Mouse (Mus musculus) forebrain, embryonic 14.5 days (tissue): ENCODE measurements at regions not wholly inside any gene's neighbourhood (a gene's known extent, or its start where the extent isn't known, plus 50 kb on each side); places are given as distances from the start of the nearest gene placed in this dataset.

Source experiments
- ATAC-seq: fragments of 200-750 bp; cut with Nextera tagmentation; 2 replicates; pipeline ENCODE4 v1.8.0; 2017; ENCODE audit warnings: mild to moderate bottlenecking, moderate library complexity
- DNase-seq: peaks from one replicate; pipeline ENCODE4 v3.0.0-alpha.2; 2015; ENCODE audit warnings: low spot score
- H3K27ac ChIP-seq: fragments of 300-500 bp; sonication (generic); 2 replicates; pipeline ENCODE4 v1.5.1; 2014; ENCODE audit warnings: low read depth, mild to moderate bottlenecking, control low read depth, low read length, moderate library complexity
- H3K27me3 ChIP-seq: fragments of 300-500 bp; sonication (generic); replicated peaks from 2 replicates; pipeline ENCODE4 v1.6.1; 2014; ENCODE audit warnings: low read length, control low read depth, mixed read lengths; ENCODE audit not compliant: control insufficient read depth, insufficient read depth
- H3K36me3 ChIP-seq: fragments of 300-500 bp; sonication (generic); 2 replicates; pipeline ENCODE4 v1.6.1; 2014; ENCODE audit warnings: low read length, control low read depth; ENCODE audit not compliant: control insufficient read depth, insufficient read depth
- H3K4me1 ChIP-seq: fragments of 300-500 bp; sonication (generic); 2 replicates; pipeline ENCODE4 v1.6.1; 2014; ENCODE audit warnings: antibody characterized with exemption, low read length, control low read depth; ENCODE audit not compliant: control insufficient read depth, insufficient read depth
- H3K4me2 ChIP-seq: fragments of 300-500 bp; sonication (generic); 2 replicates; pipeline ENCODE4 v1.6.1; 2014; ENCODE audit warnings: mild to moderate bottlenecking, control low read depth, low read length
- H3K4me3 ChIP-seq: fragments of 300-500 bp; sonication (generic); 2 replicates; pipeline ENCODE4 v1.5.1; 2014; ENCODE audit warnings: low read depth, low read length, control low read depth
- H3K9ac ChIP-seq: fragments of 300-500 bp; sonication (generic); 2 replicates; pipeline ENCODE4 v1.6.1; 2014; ENCODE audit warnings: mild to moderate bottlenecking, low read length, control low read depth, moderate library complexity
- H3K9me3 ChIP-seq: fragments of 300-500 bp; sonication (generic); replicated peaks from 2 replicates; pipeline ENCODE4 v1.6.1; 2016; ENCODE audit warnings: low read length, control low read depth, mixed read lengths; ENCODE audit not compliant: control insufficient read depth
- WGBS: fragments of 180-500 bp; shearing (Covaris S2); extraction: QIAGEN DNeasy Blood & Tissue Kit; methylation state at CpG from one replicate; pipeline ENCODE4 v1.1.7; 2014; 5-methylcytosine and 5-hydroxymethylcytosine counted together

DNA sequence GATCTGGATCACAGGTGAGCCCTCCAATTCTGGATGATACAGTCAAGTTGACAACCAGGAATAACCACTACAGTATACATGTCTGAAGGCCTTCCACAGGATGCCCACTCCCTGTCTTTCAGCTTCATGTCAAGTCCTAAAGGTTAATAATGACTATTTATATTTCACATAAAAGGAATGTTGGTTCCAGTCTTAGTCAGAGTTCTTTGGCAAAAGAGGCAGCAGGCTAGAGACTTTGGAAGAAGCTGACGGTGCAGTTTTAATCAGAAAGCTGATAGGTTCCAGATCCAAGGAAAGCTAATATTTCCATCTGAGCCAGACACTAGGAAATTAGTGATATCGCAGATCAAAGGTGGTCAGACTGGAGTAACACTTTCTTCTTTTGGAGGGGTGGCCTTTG lies 91.4 kb upstream of the Runx1 start:
- no peak for DNase-seq
- Histone ChIP-seq H3K4me2 (no peak overlapping the region), H3K27me3 (no peaks in the 10 kb centered on the region), H3K4me1 (no peaks in the 10 kb centered on the region), H3K9ac (no peak overlapping the region), H3K27ac (no peak overlapping the region), H3K36me3 (no peaks in the 10 kb centered on the region), H3K4me3 (no peak overlapping the region), H3K9me3 (no peaks in the 10 kb centered on the region)
- ATAC-seq = no peak
- WGBS = 93% methylated on average over 2 of the region's 2 CpGs

DNA sequence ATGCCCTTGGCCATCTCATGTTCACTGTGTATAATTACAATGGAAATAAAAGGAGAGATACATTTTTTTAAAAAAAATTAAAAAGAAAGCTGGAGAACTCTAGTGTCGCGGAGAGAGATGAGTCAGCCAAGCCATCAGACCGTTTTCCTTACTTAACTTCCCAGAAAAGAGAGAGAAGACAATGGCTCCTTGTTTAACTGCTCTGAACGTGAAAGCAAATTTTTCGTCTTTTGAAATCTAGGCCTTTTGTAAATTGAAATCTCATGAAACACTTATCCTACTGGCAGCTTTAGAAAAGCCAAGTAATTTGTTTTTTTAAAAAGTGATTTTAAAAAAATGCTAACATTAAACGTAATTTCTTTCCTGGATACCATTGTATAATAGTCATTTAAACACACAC lies 89.7 kb upstream of the Runx1 start:
- no peak overlapping the region for H3K4me2 ChIP-seq
- no peaks in the 10 kb centered on the region for H3K4me1 ChIP-seq
- WGBS = 46% methylated on average over 6 of the region's 6 CpGs
- H3K9ac ChIP-seq = no peak overlapping the region
- no peaks in the 10 kb centered on the region for H3K27me3 ChIP-seq
- no peak for ATAC-seq
- H3K27ac ChIP-seq = no peak overlapping the region
- no peak for DNase-seq
- H3K9me3 ChIP-seq = no peaks in the 10 kb centered on the region
- H3K36me3 ChIP-seq = no peaks in the 10 kb centered on the region
- H3K4me3 ChIP-seq = no peak overlapping the region

DNA sequence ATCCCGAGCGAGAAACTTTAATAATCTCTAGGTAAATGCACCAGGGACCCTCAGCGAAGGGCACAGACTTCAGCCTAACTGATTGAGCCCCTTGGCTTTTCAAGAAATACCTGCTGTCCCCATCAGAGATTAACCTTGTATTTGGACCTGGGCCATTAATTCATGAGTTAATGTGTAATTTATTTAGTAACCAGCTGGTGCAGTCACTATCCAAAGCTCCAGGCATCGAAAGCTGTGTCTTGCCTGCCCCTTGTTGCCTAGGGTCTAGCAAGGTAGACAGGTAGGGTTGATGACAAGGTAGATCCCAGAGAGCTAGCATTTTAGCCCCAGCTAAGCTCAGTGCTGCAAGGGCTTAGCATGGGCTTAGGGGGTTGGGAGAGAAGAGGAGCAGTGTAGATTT lies 80.9 kb upstream of the Runx1 start:
- H3K4me2 ChIP-seq = no peak overlapping the region
- 85% methylated on average over 4 of the region's 4 CpGs for WGBS
- no peaks in the 10 kb centered on the region for H3K36me3 ChIP-seq
- ATAC-seq (no peak), DNase-seq (no peak)
- H3K4me3 ChIP-seq = no peak overlapping the region
- no peaks in the 10 kb centered on the region for H3K4me1 ChIP-seq
- H3K9me3 ChIP-seq = no peaks in the 10 kb centered on the region
- H3K27ac ChIP-seq = no peak overlapping the region
- H3K27me3 ChIP-seq = no peaks in the 10 kb centered on the region
- H3K9ac ChIP-seq = no peak overlapping the region

DNA sequence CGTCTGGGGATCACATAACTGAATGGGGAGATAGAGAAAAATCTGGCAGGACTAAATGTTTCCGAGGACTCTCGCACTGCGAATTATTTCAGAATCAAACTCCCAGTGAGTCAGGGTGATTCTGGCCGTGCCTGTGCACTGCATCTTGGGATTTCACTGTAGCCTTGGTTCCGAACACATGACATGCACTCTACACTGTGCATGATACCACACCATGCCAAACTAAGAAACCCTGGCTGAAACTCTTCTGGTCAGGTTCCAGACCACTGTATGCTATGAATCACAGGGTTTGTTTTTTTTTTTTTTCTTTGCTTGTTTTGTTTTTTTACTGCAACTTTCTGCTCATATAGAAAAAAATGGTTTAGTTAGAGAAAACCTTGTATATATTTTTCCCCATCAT lies 79.7 kb upstream of the Runx1 start:
- Histone ChIP-seq H3K4me3 (no peak overlapping the region), H3K9ac (no peak overlapping the region), H3K36me3 (no peaks in the 10 kb centered on the region), H3K9me3 (no peaks in the 10 kb centered on the region), H3K4me2 (no peak overlapping the region), H3K4me1 (no peaks in the 10 kb centered on the region), H3K27ac (no peak overlapping the region), H3K27me3 (no peaks in the 10 kb centered on the region)
- DNase-seq (no peak), ATAC-seq (no peak)
- 89% methylated on average over 6 of the region's 6 CpGs for WGBS

DNA sequence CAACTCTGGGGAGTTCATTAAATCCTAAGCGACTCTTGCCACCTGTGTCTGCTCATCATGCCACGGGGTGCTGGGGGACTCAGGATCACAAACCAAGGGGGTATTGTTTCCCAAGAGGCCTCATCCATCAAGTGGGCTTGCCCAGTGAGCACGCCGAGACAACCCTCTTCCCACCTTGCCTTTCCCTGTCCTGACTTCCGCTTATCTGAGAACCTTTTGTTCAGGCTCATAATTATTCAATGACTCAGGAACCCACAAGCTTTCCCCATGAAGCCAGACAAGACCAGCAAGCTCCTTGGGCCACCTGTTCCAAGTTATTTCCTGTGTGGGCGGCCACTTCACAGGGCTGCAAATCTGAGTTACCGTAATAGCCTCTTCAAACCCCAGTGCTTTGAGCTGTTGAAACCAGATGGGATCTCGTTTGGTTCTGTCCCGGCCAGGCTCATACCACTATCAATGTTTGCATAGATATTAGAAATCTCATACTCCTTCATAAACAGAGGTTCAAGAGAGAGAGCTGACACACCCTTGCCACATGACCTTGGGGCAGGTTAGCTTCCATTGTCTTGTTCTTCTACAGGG lies 78.0 kb upstream of the Runx1 start:
- H3K27me3 ChIP-seq = no peaks in the 10 kb centered on the region
- no peaks in the 10 kb centered on the region for H3K36me3 ChIP-seq
- DNase-seq (no peak), ATAC-seq (no peak)
- H3K4me2 ChIP-seq = no peak overlapping the region
- H3K4me3 ChIP-seq = no peak overlapping the region
- 79% methylated on average over 9 of the region's 9 CpGs for whole genome bisulfite sequencing
- no peak overlapping the region for H3K27ac ChIP-seq
- no peaks in the 10 kb centered on the region for H3K9me3 ChIP-seq
- no peak overlapping the region for H3K9ac ChIP-seq
- no peaks in the 10 kb centered on the region for H3K4me1 ChIP-seq

DNA sequence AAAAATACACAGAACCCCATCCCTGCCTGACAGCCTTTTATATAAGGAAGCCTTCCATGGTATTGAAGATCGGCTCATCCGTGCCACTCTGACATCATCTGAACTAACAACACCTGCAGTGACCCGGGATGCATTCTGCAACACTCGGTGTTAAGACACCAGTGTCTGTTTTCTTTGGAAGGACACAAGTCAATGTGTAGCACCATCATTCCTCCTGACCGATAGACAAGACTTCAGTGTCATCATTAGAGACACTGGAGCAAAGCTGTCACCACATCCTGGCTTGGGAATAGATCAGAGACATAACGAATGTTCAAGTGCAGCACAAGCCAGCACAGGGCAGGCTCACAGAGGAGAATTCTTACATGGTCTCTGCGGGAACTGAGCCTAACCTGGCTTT lies 77.5 kb upstream of the Runx1 start:
- no peak overlapping the region for H3K27ac ChIP-seq
- WGBS = 88% methylated on average over 7 of the region's 7 CpGs
- H3K9me3 ChIP-seq = no peaks in the 10 kb centered on the region

DNA sequence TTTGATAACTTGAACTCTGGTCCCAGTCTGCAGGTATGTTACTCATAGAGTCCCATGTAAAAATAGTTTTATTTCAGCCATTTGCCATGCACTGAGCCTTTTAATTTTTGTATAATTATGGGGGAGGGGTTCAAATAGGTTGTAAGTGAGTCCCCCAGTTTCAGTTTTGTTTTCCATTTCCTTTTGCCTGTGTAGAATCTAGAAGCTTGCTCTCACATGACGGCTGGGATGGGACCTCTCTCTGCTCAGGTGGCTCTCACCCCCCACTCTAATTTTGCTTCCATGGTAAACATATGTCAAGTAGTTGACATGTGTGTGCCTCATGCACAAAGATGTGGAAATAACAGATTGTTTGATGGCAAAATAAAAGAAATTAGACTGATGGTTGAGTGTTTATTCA lies 73.8 kb upstream of the Runx1 start:
- Histone ChIP-seq H3K4me3 (no peak overlapping the region), H3K36me3 (no peaks in the 10 kb centered on the region), H3K27me3 (no peaks in the 10 kb centered on the region), H3K4me2 (no peak overlapping the region), H3K4me1 (no peaks in the 10 kb centered on the region), H3K27ac (no peak overlapping the region), H3K9ac (no peak overlapping the region), H3K9me3 (no peaks in the 10 kb centered on the region)
- DNase-seq = no peak
- WGBS = 88% methylated on average over 1 of the region's 1 CpGs
- no peak for ATAC-seq

More for the DNA sequence above, 77.5 kb upstream of the Runx1 start:
- Histone ChIP-seq H3K4me2 (no peak overlapping the region), H3K36me3 (no peaks in the 10 kb centered on the region), H3K4me3 (no peak overlapping the region), H3K4me1 (no peaks in the 10 kb centered on the region), H3K9ac (no peak overlapping the region), H3K27me3 (no peaks in the 10 kb centered on the region)
- ATAC-seq (no peak), DNase-seq (no peak)

DNA sequence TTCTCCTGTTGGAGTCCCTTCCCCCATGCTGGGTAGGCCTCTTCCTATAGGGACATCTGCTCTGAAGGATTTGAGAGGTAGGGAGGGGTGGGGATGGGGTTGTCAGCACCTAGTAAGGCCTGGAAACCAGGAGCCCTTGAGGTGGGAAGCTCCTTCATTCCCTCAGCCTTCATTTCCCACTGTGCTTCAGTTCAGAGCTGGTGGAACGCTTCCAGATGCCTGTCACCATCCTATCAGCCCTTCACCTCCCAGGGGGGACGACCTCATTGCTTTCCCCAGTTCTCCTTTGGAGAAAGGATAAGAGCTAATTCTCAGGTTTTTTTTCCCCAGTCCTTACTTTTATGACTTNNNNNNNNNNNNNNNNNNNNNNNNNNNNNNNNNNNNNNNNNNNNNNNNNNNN lies 65.8 kb upstream of the Runx1 start:
- Histone ChIP-seq H3K4me3 (no peak overlapping the region), H3K4me1 (no peaks in the 10 kb centered on the region), H3K9me3 (no peaks in the 10 kb centered on the region), H3K4me2 (no peak overlapping the region), H3K9ac (no peak overlapping the region), H3K27me3 (no peaks in the 10 kb centered on the region), H3K36me3 (no peaks in the 10 kb centered on the region), H3K27ac (no peak overlapping the region)
- WGBS = 67% methylated on average over 2 of the region's 2 CpGs
- DNase-seq (no peak), ATAC-seq (no peak)

DNA sequence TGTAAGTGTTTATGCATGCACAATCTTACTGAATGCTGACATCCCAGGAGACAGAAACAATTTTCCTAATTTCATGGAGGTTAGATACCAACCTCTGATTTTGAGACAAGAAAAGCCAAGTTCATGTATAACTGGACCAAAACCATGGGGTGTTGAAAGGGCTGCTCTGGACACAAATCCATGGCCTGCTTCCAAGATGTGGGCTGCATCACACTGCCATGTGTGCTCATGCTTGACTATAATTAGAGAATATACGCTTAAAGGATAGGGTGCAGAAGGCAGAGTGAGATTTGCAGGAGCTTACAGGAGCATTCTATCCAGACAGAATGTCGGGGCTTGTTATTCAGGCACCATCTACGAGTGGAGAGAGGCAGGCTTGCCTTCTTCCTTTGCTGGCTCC lies 64.8 kb upstream of the Runx1 start:
- H3K36me3 ChIP-seq = no peaks in the 10 kb centered on the region
- H3K9me3 ChIP-seq = no peaks in the 10 kb centered on the region
- no peak overlapping the region for H3K27ac ChIP-seq
- no peaks in the 10 kb centered on the region for H3K27me3 ChIP-seq
- ATAC-seq (no peak), DNase-seq (no peak)
- H3K4me2 ChIP-seq = no peak overlapping the region
- H3K9ac ChIP-seq = no peak overlapping the region
- no peaks in the 10 kb centered on the region for H3K4me1 ChIP-seq
- H3K4me3 ChIP-seq = no peak overlapping the region
- WGBS = 74% methylated on average over 3 of the region's 3 CpGs
